In genomic region chr5:123068115-123068514, GRCm38 (mm10) we compare ENCODE assay signal across 7 mouse cellular contexts. TPM values are rescaled to one million over a fixed set of nuclear protein-coding genes. Genes with fewer than 3 reads are reported as not detected.
DNase-seq lines count a peak whose midpoint lies in the region; ATAC-seq and TF ChIP-seq lines count a peak whose summit lies in the region.

Tmem120b (plus strand) TSS chr5:123068415.

- TF ChIP-seq EP300 in heart, postnatal 0 days (IDR thresholded peaks at IDR 0.05; ENCODE audit: low read depth): no peak

- 83% methylated on average over 12 of the region's 12 CpGs for WGBS in lung, embryonic 16.5 days
- 86% methylated on average over 12 of the region's 12 CpGs for WGBS in embryonic facial prominence, embryonic 12.5 days
- 84% methylated on average over 12 of the region's 12 CpGs for WGBS in heart, postnatal 0 days
- WGBS in liver, embryonic 12.5 days (ENCODE audit: insufficient replicate concordance): 83% methylated on average over 12 of the region's 12 CpGs

- no peaks in the 10 kb centered on the region for H3K36me3 ChIP-seq in lung, embryonic 16.5 days (ENCODE audit: control insufficient read depth, insufficient read depth, low read length)
- H3K36me3 ChIP-seq in embryonic facial prominence, embryonic 12.5 days: no peaks in the 10 kb centered on the region
- H3K36me3 ChIP-seq in heart, postnatal 0 days (replicated peaks; ENCODE audit: control insufficient read depth, insufficient read depth, low read length): no peaks in the 10 kb centered on the region
- no peaks in the 10 kb centered on the region for H3K36me3 ChIP-seq in liver, embryonic 12.5 days

- TF ChIP-seq CTCF in heart, postnatal 0 days (IDR thresholded peaks at IDR 0.05; ENCODE audit: low read depth): no peak

- H3K4me2 ChIP-seq in lung, embryonic 16.5 days (ENCODE audit: low read depth, low read length): 0 out of 2 replicates have a peak within 1 kb of the TSS, but pooled peaks have one; percentile 8
- H3K4me2 ChIP-seq in embryonic facial prominence, embryonic 12.5 days (replicated peaks): no peak within 1 kb of the TSS
- no peak within 1 kb of the TSS for H3K4me2 ChIP-seq in heart, postnatal 0 days (ENCODE audit: low read depth, low read length)
- peak within 1 kb of the TSS; percentile 14; the same call in 1 of the 2 replicates for H3K4me2 ChIP-seq in liver, embryonic 12.5 days

- no peaks in the 10 kb centered on the region for H3K27me3 ChIP-seq in lung, embryonic 16.5 days (ENCODE audit: control insufficient read depth, insufficient read depth, low read depth, low read length)
- H3K27me3 ChIP-seq in embryonic facial prominence, embryonic 12.5 days: no peaks in the 10 kb centered on the region
- no peaks in the 10 kb centered on the region for H3K27me3 ChIP-seq in heart, postnatal 0 days (ENCODE audit: control insufficient read depth, insufficient read depth, low read length)
- no peaks in the 10 kb centered on the region for H3K27me3 ChIP-seq in liver, embryonic 12.5 days (replicated peaks)

- ATAC-seq in lung, embryonic 16.5 days (ENCODE audit: low read depth): no peak
- no peak for ATAC-seq in embryonic facial prominence, embryonic 12.5 days (ENCODE audit: insufficient number of reproducible peaks, insufficient read depth, low FRiP score, low TSS enrichment)
- ATAC-seq in heart, postnatal 0 days (ENCODE audit: insufficient read depth, low read depth): no peak
- no peak for ATAC-seq in liver, embryonic 12.5 days

- H3K4me1 ChIP-seq in lung, embryonic 16.5 days (replicated peaks; ENCODE audit: control insufficient read depth, insufficient read depth, low read length): peaks cover 3% of the 10 kb centered on the region; the same call in 1 of the 2 replicates
- peaks cover 3% of the 10 kb centered on the region; the same call in 1 of the 2 replicates for H3K4me1 ChIP-seq in embryonic facial prominence, embryonic 12.5 days
- 0 out of 2 replicates have a peak, but pooled peaks cover 6% of the 10 kb centered on the region for H3K4me1 ChIP-seq in heart, postnatal 0 days (ENCODE audit: control insufficient read depth, insufficient read depth)
- H3K4me1 ChIP-seq in liver, embryonic 12.5 days: peaks cover 9% of the 10 kb centered on the region

- H3K9me3 ChIP-seq in lung, embryonic 16.5 days (ENCODE audit: control insufficient read depth, low read length): no peaks in the 10 kb centered on the region
- H3K9me3 ChIP-seq in embryonic facial prominence, embryonic 12.5 days: no peaks in the 10 kb centered on the region
- no peaks in the 10 kb centered on the region for H3K9me3 ChIP-seq in heart, postnatal 0 days (replicated peaks; ENCODE audit: control insufficient read depth, low read length)
- no peaks in the 10 kb centered on the region for H3K9me3 ChIP-seq in liver, embryonic 12.5 days (replicated peaks)

- DNase-seq in lung, adult 18-20 months: no peak
- no peak for DNase-seq in heart, postnatal 0 days (ENCODE audit: low spot score)
- DNase-seq in testis, postnatal 10 days (ENCODE audit: low spot score): no peak
- DNase-seq in ovary, postnatal 14 days (ENCODE audit: low spot score): no peak

- no peak within 1 kb of the TSS for H3K4me3 ChIP-seq in lung, embryonic 16.5 days (ENCODE audit: low read length)
- H3K4me3 ChIP-seq in embryonic facial prominence, embryonic 12.5 days: no peak within 1 kb of the TSS
- H3K4me3 ChIP-seq in heart, postnatal 0 days (ENCODE audit: low read depth, low read length): no peak within 1 kb of the TSS
- H3K4me3 ChIP-seq in liver, embryonic 12.5 days: no peak within 1 kb of the TSS

- H3K27ac ChIP-seq in lung, embryonic 16.5 days (ENCODE audit: low read length): no peak within 1 kb of the TSS
- H3K27ac ChIP-seq in embryonic facial prominence, embryonic 12.5 days: no peak within 1 kb of the TSS
- H3K27ac ChIP-seq in heart, postnatal 0 days (ENCODE audit: low read depth): peak within 1 kb of the TSS; percentile 85
- H3K27ac ChIP-seq in liver, embryonic 12.5 days: peak within 1 kb of the TSS; percentile 53

- H3K9ac ChIP-seq in lung, embryonic 16.5 days (ENCODE audit: low read length): no peak within 1 kb of the TSS
- no peak within 1 kb of the TSS for H3K9ac ChIP-seq in embryonic facial prominence, embryonic 12.5 days
- H3K9ac ChIP-seq in heart, postnatal 0 days (replicated peaks; ENCODE audit: low read depth, low read length): no peak within 1 kb of the TSS; the same call in 1 of the 2 replicates
- H3K9ac ChIP-seq in liver, embryonic 12.5 days: no peak within 1 kb of the TSS; the same call in 1 of the 2 replicates

RNA-seq across cellular contexts. Expression of gene Tmem120b, which starts in this region (rescaled TPM):
- polyA plus RNA-seq in lung, embryonic 16.5 days (2015; fragmentation: Nextera tagmentation; extraction: Ambion mirVana): 12.4 and 14.5 TPM in 2 replicates
- 14.8 and 16.6 TPM in 2 replicates for polyA plus RNA-seq in embryonic facial prominence, embryonic 12.5 days (2016; fragmentation: Nextera tagmentation; extraction: Ambion mirVana)
- 6.5 and 8.7 TPM in 2 replicates for total RNA-seq in heart, postnatal 0 days (2014; rRNA removed; ENCODE audit: low replicate concordance)
- 10.7 and 11.1 TPM in 2 replicates for polyA plus RNA-seq in heart, postnatal 0 days (2015; fragmentation: Nextera tagmentation; extraction: Ambion mirVana)
- 28.2 and 30.3 TPM in 2 replicates for polyA plus RNA-seq in liver, embryonic 12.5 days (2016; fragmentation: Nextera tagmentation; extraction: Ambion mirVana)

Comparison
In these comparisons a context has a peak if more than half of its experiments do, and no peak if none do; other contexts are left out.
1. H3K27ac ChIP-seq: peak in heart, postnatal 0 days (single experiment) and liver, embryonic 12.5 days (single experiment); none in lung, embryonic 16.5 days (single experiment) and embryonic facial prominence, embryonic 12.5 days (single experiment).
2. H3K4me2 ChIP-seq: peak in lung, embryonic 16.5 days (single experiment) and liver, embryonic 12.5 days (single experiment); none in embryonic facial prominence, embryonic 12.5 days (single experiment) and heart, postnatal 0 days (single experiment).